Mouse (Mus musculus) stomach, embryonic 14.5 days (tissue): ENCODE results near the gene Osbpl7. TPM values are rescaled to one million over a fixed set of nuclear protein-coding genes. Genes with fewer than 3 reads are reported as not detected.
A peak's percentile ranks its signal among the peaks of the same experiment; 100 is the strongest.

Source experiments
- ATAC-seq: fragments of 200-750 bp; cut with Nextera tagmentation; 2 replicates; pipeline ENCODE4 v1.8.0; 2017; ENCODE audit warnings: low read depth, moderate TSS enrichment; ENCODE audit not compliant: insufficient number of reproducible peaks, insufficient read depth, low FRiP score
- H3K27ac ChIP-seq: fragments of 300-500 bp; sonication (generic); 2 replicates; pipeline ENCODE4 v1.5.1; 2014; ENCODE audit warnings: mild to moderate bottlenecking, low read length, moderate library complexity, mixed read lengths
- H3K27me3 ChIP-seq: fragments of 300-500 bp; sonication (generic); 2 replicates; pipeline ENCODE4 v1.6.1; 2014; ENCODE audit warnings: low read length, control low read depth, mixed read lengths; ENCODE audit not compliant: control insufficient read depth, insufficient read depth
- H3K36me3 ChIP-seq: fragments of 300-500 bp; sonication (generic); 2 replicates; pipeline ENCODE4 v1.6.1; 2014; ENCODE audit warnings: mild to moderate bottlenecking, control low read depth, low read length, moderate library complexity, mixed read lengths; ENCODE audit not compliant: control insufficient read depth, insufficient read depth
- H3K4me1 ChIP-seq: fragments of 300-500 bp; sonication (generic); 2 replicates; pipeline ENCODE4 v1.6.1; 2014; ENCODE audit warnings: low read length, control low read depth, mixed read lengths; ENCODE audit not compliant: control insufficient read depth, insufficient read depth
- H3K4me2 ChIP-seq: fragments of 300-500 bp; sonication (generic); replicated peaks from 2 replicates; pipeline ENCODE4 v1.6.1; 2014; ENCODE audit warnings: low read depth, low read length, control low read depth
- H3K4me3 ChIP-seq: fragments of 300-500 bp; sonication (generic); 2 replicates; pipeline ENCODE4 v1.5.1; 2014; ENCODE audit warnings: low read depth, low read length, control low read depth
- H3K9ac ChIP-seq: fragments of 300-500 bp; sonication (generic); replicated peaks from 2 replicates; pipeline ENCODE4 v1.6.1; 2014; ENCODE audit warnings: low read depth, mild to moderate bottlenecking, control low read depth, low read length, moderate library complexity, mixed read lengths
- H3K9me3 ChIP-seq: fragments of 300-500 bp; sonication (generic); 2 replicates; pipeline ENCODE4 v1.6.1; 2016; ENCODE audit warnings: low read depth, low read length, control low read depth; ENCODE audit not compliant: control insufficient read depth
- WGBS: fragments of 180-500 bp; shearing (Covaris S2); extraction: QIAGEN DNeasy Blood & Tissue Kit; methylation state at CpG from one replicate; pipeline ENCODE4 v1.1.7; 2014; 5-methylcytosine and 5-hydroxymethylcytosine counted together
- polyA plus RNA-seq: library from polyadenylated mRNA; unstranded; fragments of >200 nt; fragmentation: Nextera tagmentation; extraction: Ambion mirVana; gene quantifications from 2 replicates; pipeline ENCODE4 v1.2.1, GENCODE M21; 2014

Osbpl7 gene
- polyA plus RNA-seq, 1 experiment from 2014 or later = 4.5 TPM

DNA sequence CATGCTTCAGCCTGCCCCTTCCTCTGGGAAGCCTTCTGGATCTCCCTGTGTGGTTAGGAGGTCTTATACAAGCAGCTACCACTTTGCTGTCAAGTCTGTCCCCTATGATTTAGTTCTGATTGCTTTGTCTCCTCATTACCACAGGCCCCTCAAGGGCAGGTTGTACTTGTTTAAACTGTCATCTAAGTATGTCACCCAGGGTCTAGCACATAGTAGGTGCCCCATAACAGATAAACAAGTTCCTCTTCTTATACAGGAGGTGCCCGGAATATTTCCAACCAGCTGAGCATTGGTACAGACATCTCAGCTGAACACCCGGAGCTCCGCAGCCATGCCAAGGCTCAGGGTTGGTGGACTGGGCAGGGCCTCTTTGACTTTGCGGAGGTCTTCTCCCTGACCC lies 17.9 kb upstream of the Osbpl7 start:
- ATAC-seq = no peak
- Histone ChIP-seq H3K27me3 (no peaks in the 10 kb centered on the region), H3K36me3 (no peaks in the 10 kb centered on the region; the same call in 1 of the 2 replicates), H3K9me3 (no peaks in the 10 kb centered on the region), H3K4me1 (peaks cover 8% of the 10 kb centered on the region), H3K4me3 (no peak overlapping the region), H3K9ac (no peak overlapping the region), H3K27ac (no peak overlapping the region), H3K4me2 (no peak overlapping the region)
- WGBS = 85% methylated on average over 4 of the region's 4 CpGs

GRCm38 (mm10) chr11:97033781-97034180 lies 16.6 kb upstream of the Osbpl7 start:
- ATAC-seq = no peak
- 90% methylated on average over 4 of the region's 4 CpGs for WGBS
- Histone ChIP-seq H3K27me3 (no peaks in the 10 kb centered on the region), H3K9me3 (no peaks in the 10 kb centered on the region), H3K27ac (no peak overlapping the region), H3K36me3 (no peaks in the 10 kb centered on the region; the same call in 1 of the 2 replicates), H3K4me1 (peaks cover 8% of the 10 kb centered on the region), H3K9ac (no peak overlapping the region), H3K4me3 (no peak overlapping the region), H3K4me2 (no peak overlapping the region)

DNA sequence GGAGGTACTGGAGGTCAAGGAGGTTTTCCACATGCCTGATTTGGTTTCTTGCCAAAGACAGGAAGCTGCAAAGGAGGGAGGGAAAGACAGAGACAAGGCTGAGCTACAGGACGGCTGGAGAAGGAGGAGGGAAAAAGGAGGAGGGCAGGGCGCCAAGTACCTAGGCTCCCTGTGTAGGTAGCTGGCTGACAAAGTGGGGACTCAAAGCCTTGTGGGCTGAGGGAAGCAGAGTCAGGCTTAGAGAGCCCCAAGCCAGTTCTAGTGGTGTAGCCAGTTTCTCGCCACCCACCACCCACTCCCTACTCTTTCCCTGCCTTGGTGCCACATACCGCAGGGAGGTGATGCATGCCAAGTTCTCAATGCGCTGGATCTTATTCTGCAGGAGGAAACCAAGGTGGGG lies 14.3 kb upstream of the Osbpl7 start:
- H3K27me3 ChIP-seq = no peaks in the 10 kb centered on the region
- 76% methylated on average over 5 of the region's 5 CpGs for WGBS
- no peak overlapping the region for H3K4me3 ChIP-seq
- H3K27ac ChIP-seq = no peak overlapping the region
- ATAC-seq = no peak
- H3K36me3 ChIP-seq = no peaks in the 10 kb centered on the region; the same call in 1 of the 2 replicates
- no peak overlapping the region for H3K4me2 ChIP-seq
- H3K4me1 ChIP-seq = no peaks in the 10 kb centered on the region
- no peak overlapping the region for H3K9ac ChIP-seq
- no peaks in the 10 kb centered on the region for H3K9me3 ChIP-seq

- no peak overlapping the region for H3K9ac ChIP-seq
- H3K36me3 ChIP-seq = no peaks in the 10 kb centered on the region
- no peak overlapping the region for H3K4me2 ChIP-seq
- no peaks in the 10 kb centered on the region for H3K9me3 ChIP-seq
- 58% methylated on average over 7 of the region's 7 CpGs for WGBS
- peaks cover 4% of the 10 kb centered on the region; the same call in 1 of the 2 replicates for H3K4me1 ChIP-seq
- no peak overlapping the region for H3K27ac ChIP-seq
- no peak for ATAC-seq
- no peaks in the 10 kb centered on the region for H3K27me3 ChIP-seq
- H3K4me3 ChIP-seq = no peak overlapping the region
Observed at GRCm38 (mm10) chr11:97038881-97039280, 11.5 kb upstream of the Osbpl7 start.

- 41% methylated on average over 12 of the region's 12 CpGs for WGBS
- no peak overlapping the region for H3K9ac ChIP-seq
- no peaks in the 10 kb centered on the region; the same call in 1 of the 2 replicates for H3K36me3 ChIP-seq
- no peaks in the 10 kb centered on the region for H3K27me3 ChIP-seq
- ATAC-seq = no peak
- H3K4me2 ChIP-seq = peak overlapping the region; percentile 63
- H3K4me3 ChIP-seq = peak overlapping the region; percentile 82
- no peak overlapping the region for H3K27ac ChIP-seq
- no peaks in the 10 kb centered on the region for H3K9me3 ChIP-seq
- peaks cover 4% of the 10 kb centered on the region; the same call in 1 of the 2 replicates for H3K4me1 ChIP-seq
Observed at GRCm38 (mm10) chr11:97040301-97041021, 10.0 kb upstream of the Osbpl7 start.

GRCm38 (mm10) chr11:97041022-97041899 lies 9.2 kb upstream of the Osbpl7 start, which contains the start of the genes Lrrc46 and Mrpl10:
Lrrc46 (minus strand) TSS chr11:97041407.
Mrpl10 (plus strand) TSS chr11:97041560.
- no peaks in the 10 kb centered on the region; the same call in 1 of the 2 replicates for H3K36me3 ChIP-seq
- peak within 1 kb of the TSS; percentile 73 for H3K9ac ChIP-seq
- WGBS = under 1% methylated on average over 41 of the region's 48 CpGs
- no peaks in the 10 kb centered on the region for H3K27me3 ChIP-seq
- 0 out of 2 replicates have a peak within 1 kb of the TSS, but pooled peaks have one; percentile 52 for H3K27ac ChIP-seq
- H3K4me1 ChIP-seq = peaks cover 4% of the 10 kb centered on the region; the same call in 1 of the 2 replicates
- peak within 1 kb of the TSS; percentile 76 for H3K4me2 ChIP-seq
- peak; percentile 92 for ATAC-seq
- no peaks in the 10 kb centered on the region for H3K9me3 ChIP-seq
- H3K4me3 ChIP-seq = peak within 1 kb of the TSS; percentile 82

DNA sequence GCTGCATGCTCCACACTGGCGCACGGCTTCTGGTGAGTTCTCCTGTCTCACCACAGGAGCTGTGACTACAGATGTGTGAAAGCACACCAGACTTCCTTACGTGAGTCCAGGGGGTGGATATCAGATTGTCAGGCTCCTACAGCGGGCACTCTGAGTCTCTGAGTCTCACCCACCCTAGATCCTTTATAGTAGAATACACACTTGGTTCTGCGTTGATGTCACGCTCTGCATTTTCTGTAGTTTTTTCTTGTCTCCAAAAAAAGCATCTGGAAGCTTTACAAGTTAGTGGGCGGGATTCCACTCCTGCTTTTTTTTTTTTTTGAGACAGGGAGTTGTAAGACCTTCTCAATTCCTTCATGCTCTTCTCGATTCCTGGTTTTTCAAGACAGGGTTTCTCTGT lies 5.5 kb upstream of the Osbpl7 start:
- Histone ChIP-seq H3K4me3 (no peak overlapping the region), H3K27ac (no peak overlapping the region), H3K9me3 (no peaks in the 10 kb centered on the region), H3K4me1 (peaks cover 4% of the 10 kb centered on the region; the same call in 1 of the 2 replicates), H3K36me3 (peaks cover 18% of the 10 kb centered on the region), H3K27me3 (no peaks in the 10 kb centered on the region), H3K9ac (no peak overlapping the region), H3K4me2 (no peak overlapping the region)
- 93% methylated on average over 8 of the region's 8 CpGs for WGBS
- no peak for ATAC-seq

- no peak overlapping the region for H3K4me2 ChIP-seq
- H3K9ac ChIP-seq = no peak overlapping the region
- peaks cover 8% of the 10 kb centered on the region; the same call in 1 of the 2 replicates for H3K4me1 ChIP-seq
- H3K27ac ChIP-seq = no peak overlapping the region
- 83% methylated on average over 7 of the region's 7 CpGs for WGBS
- no peaks in the 10 kb centered on the region for H3K27me3 ChIP-seq
- no peak for ATAC-seq
- H3K36me3 ChIP-seq = peaks cover 18% of the 10 kb centered on the region
- no peaks in the 10 kb centered on the region for H3K9me3 ChIP-seq
- H3K4me3 ChIP-seq = no peak overlapping the region
Observed at GRCm38 (mm10) chr11:97045861-97046260, 4.6 kb upstream of the Osbpl7 start.
